Mouse (Mus musculus): ENCODE data around the gene Sult5a1.
A peak's percentile ranks its signal among the peaks of the same experiment; 100 is the strongest.

The Sult5a1 gene

GRCm38 (mm10) chr8:123101735-123102685, 56.1 kb downstream of the Sult5a1 start, which contains the start of gene Rpl13:
Rpl13 (plus strand) TSS chr8:123102350.
- peak; percentile 96 to 98 for DNase-seq (ENCODE audit: low spot score in 2 of 2)

- DNase-seq (ENCODE audit: low spot score in 2 of 2): no peak
Measured at GRCm38 (mm10) chr8:123101244-123101643, 56.9 kb downstream of the Sult5a1 start.

- DNase-seq (ENCODE audit: low spot score in 2 of 2): no peak
Measured at GRCm38 (mm10) chr8:123100288-123100687, 57.8 kb downstream of the Sult5a1 start.

GRCm38 (mm10) chr8:123097786-123098584, 60.1 kb downstream of the Sult5a1 start:
- DNase-seq (ENCODE audit: low spot score in 2 of 2): no peak

GRCm38 (mm10) chr8:123097216-123097615, 60.9 kb downstream of the Sult5a1 start:
- DNase-seq (ENCODE audit: low spot score in 2 of 2): no peak

Data from urinary bladder, postnatal 4 days (tissue).